24 mouse cellular contexts compared by ENCODE assay signal in genomic region chr14:77975702-77976101, GRCm38 (mm10).
DNase-seq lines count a peak whose midpoint lies in the region; ATAC-seq lines count a peak whose summit lies in the region.
"Had no signal": no experiment of that assay in that cellular context is flagged by ENCODE, and none has a peak within 500 bp of the region (broad histone marks: within the 10 kb centered on the region; RNA-seq: fewer than 3 reads in every experiment).

No protein-coding gene starts in this region.

- no peak for ATAC-seq in embryonic facial prominence, embryonic 14.5 days (ENCODE audit: low read depth)
- ATAC-seq: intestine, embryonic 16.5 days had no signal

- no peaks in the 10 kb centered on the region for H3K4me1 ChIP-seq in embryonic facial prominence, embryonic 14.5 days (ENCODE audit: control insufficient read depth, insufficient read depth, low read length)
- H3K4me1 ChIP-seq in embryonic facial prominence, embryonic 10.5 days, result no peaks in the 10 kb centered on the region
- H3K4me1 ChIP-seq: forebrain, embryonic 12.5 days; heart, embryonic 10.5 days; hindbrain, embryonic 15.5 days had no signal

- WGBS in embryonic facial prominence, embryonic 14.5 days, result 55% methylated on average over 8 of the region's 8 CpGs
- 90% methylated on average over 8 of the region's 8 CpGs for WGBS in embryonic facial prominence, embryonic 10.5 days

- peak; percentile 5 for DNase-seq in embryonic facial prominence, embryonic 14.5 days (ENCODE audit: low spot score)
- DNase-seq in embryonic facial prominence, embryonic 10.5 days (ENCODE audit: low spot score), result no peak
- DNase-seq in kidney, postnatal 14 days, result peak; percentile 10
- DNase-seq in kidney, postnatal 25 days, result no peak
- DNase-seq in 3T3-L1 (ENCODE audit: low read depth, low spot score), result peak; percentile 40
- DNase-seq in NIH3T3 (ENCODE audit: low read depth), result peak; percentile 49
- no peak for DNase-seq in ovary, postnatal 36 days (ENCODE audit: low spot score)
- no peak for DNase-seq in urinary bladder, postnatal 10 days (ENCODE audit: low spot score)
- DNase-seq: adrenal gland, postnatal 25 days; cerebellum, adult 9-10 months; gastrocnemius, adult 2 months; heart, postnatal 4 days; layer of hippocampus, adult 9-11 months; liver; lung, postnatal 36 days; midbrain, embryonic 14.5 days; thymus, postnatal 14 days had no signal

- no peak overlapping the region for H3K4me3 ChIP-seq in embryonic facial prominence, embryonic 14.5 days (ENCODE audit: low read depth, low read length)
- no peak overlapping the region for H3K4me3 ChIP-seq in embryonic facial prominence, embryonic 10.5 days
- H3K4me3 ChIP-seq: forebrain, embryonic 12.5 days; gastrocnemius, adult 2 months; heart, embryonic 10.5 days; hindbrain, embryonic 15.5 days; left cerebral cortex, adult 2 months; megakaryocyte, embryonic 14.5 days; neural tube, embryonic 13.5 days had no signal

- no peak overlapping the region for H3K4me2 ChIP-seq in embryonic facial prominence, embryonic 14.5 days (ENCODE audit: low read depth, low read length)
- H3K4me2 ChIP-seq: forebrain, embryonic 12.5 days; hindbrain, embryonic 15.5 days; neural tube, embryonic 13.5 days had no signal

- H3K9me3 ChIP-seq in embryonic facial prominence, embryonic 14.5 days (ENCODE audit: control insufficient read depth, low read length), result no peaks in the 10 kb centered on the region
- H3K9me3 ChIP-seq in embryonic facial prominence, embryonic 10.5 days, result no peaks in the 10 kb centered on the region
- H3K9me3 ChIP-seq: forebrain, embryonic 12.5 days; heart, embryonic 10.5 days; hindbrain, embryonic 15.5 days; megakaryocyte, embryonic 14.5 days; neural tube, embryonic 13.5 days had no signal

- H3K27ac ChIP-seq in embryonic facial prominence, embryonic 14.5 days (replicated peaks; ENCODE audit: low read depth, low read length), result no peak overlapping the region
- H3K27ac ChIP-seq in embryonic facial prominence, embryonic 10.5 days (replicated peaks), result no peak overlapping the region
- H3K27ac ChIP-seq: forebrain, embryonic 12.5 days; gastrocnemius, adult 2 months; heart, embryonic 10.5 days; left cerebral cortex, adult 2 months had no signal

- no peak overlapping the region for H3K9ac ChIP-seq in embryonic facial prominence, embryonic 14.5 days (ENCODE audit: low read depth, low read length)
- H3K9ac ChIP-seq: forebrain, embryonic 12.5 days; hindbrain, embryonic 15.5 days; neural tube, embryonic 13.5 days had no signal

- H3K27me3 ChIP-seq in embryonic facial prominence, embryonic 14.5 days (replicated peaks; ENCODE audit: control insufficient read depth, insufficient read depth, low read length), result no peaks in the 10 kb centered on the region
- H3K27me3 ChIP-seq in embryonic facial prominence, embryonic 10.5 days (replicated peaks; ENCODE audit: low read depth, poor library complexity, severe bottlenecking), result no peaks in the 10 kb centered on the region
- H3K27me3 ChIP-seq: forebrain, embryonic 12.5 days; hindbrain, embryonic 15.5 days; neural tube, embryonic 13.5 days had no signal

- no peaks in the 10 kb centered on the region for H3K36me3 ChIP-seq in embryonic facial prominence, embryonic 14.5 days (ENCODE audit: control insufficient read depth, insufficient read depth, low read length)
- H3K36me3 ChIP-seq in embryonic facial prominence, embryonic 10.5 days (replicated peaks), result no peaks in the 10 kb centered on the region
- H3K36me3 ChIP-seq: forebrain, embryonic 12.5 days; heart, embryonic 10.5 days; hindbrain, embryonic 15.5 days; neural tube, embryonic 13.5 days had no signal

Comparison
In these comparisons a context has a peak if more than half of its experiments do, and no peak if none do; other contexts are left out.
1. DNase-seq: peak in embryonic facial prominence, embryonic 14.5 days (single experiment), kidney, postnatal 14 days (single experiment), 3T3-L1 (single experiment) and NIH3T3 (single experiment); none in embryonic facial prominence, embryonic 10.5 days (single experiment), kidney, postnatal 25 days (0 of 2), ovary, postnatal 36 days (single experiment) and urinary bladder, postnatal 10 days (single experiment).